Mouse (Mus musculus): ENCODE data around the gene Atxn1. TPM values are rescaled to one million over a fixed set of nuclear protein-coding genes. Genes with fewer than 3 reads are reported as not detected.
A peak's percentile ranks its signal among the peaks of the same experiment; 100 is the strongest.

Gene Atxn1
- polyA plus RNA-seq, 1 experiment from 2014 or later = 7.4 TPM

GRCm38 (mm10) chr13:45694921-45695437 lies 269.8 kb downstream of the Atxn1 start:
- H3K9ac ChIP-seq (ENCODE audit: low read length) = no peak overlapping the region
- no peak overlapping the region for H3K4me2 ChIP-seq (ENCODE audit: low read length)
- peaks cover 30 to 50% of the 10 kb centered on the region in 2 experiments for H3K4me1 ChIP-seq (ENCODE audit: control insufficient read depth in 2 of 2, insufficient read depth in 2 of 2, low read length in 2 of 2)
- no peak overlapping the region for H3K4me3 ChIP-seq (ENCODE audit: control insufficient read depth in 1 of 2, insufficient read depth in 1 of 2, low read depth in 1 of 2, low read length in 2 of 2)
- H3K27me3 ChIP-seq (ENCODE audit: control insufficient read depth, insufficient read depth, low read length) = no peaks in the 10 kb centered on the region
- no peaks in the 10 kb centered on the region for H3K36me3 ChIP-seq (ENCODE audit: control insufficient read depth, insufficient read depth, low read length)
- H3K27ac ChIP-seq (replicated peaks in 1 of 2; ENCODE audit: control insufficient read depth in 1 of 2, insufficient read depth in 1 of 2, low read depth in 2 of 2, low read length in 2 of 2) = peak overlapping the region in 1 of 2 experiments; percentile 24; a peak in 1 of 4 replicates
- WGBS = 31% methylated on average over 12 of the region's 12 CpGs
- no peaks in the 10 kb centered on the region for H3K9me3 ChIP-seq (ENCODE audit: control insufficient read depth, low read length)
- ATAC-seq (ENCODE audit: insufficient number of reproducible peaks, insufficient read depth, low FRiP score, low read depth) = no peak

- ATAC-seq (ENCODE audit: insufficient number of reproducible peaks, insufficient read depth, low FRiP score, low read depth) = no peak
- H3K9me3 ChIP-seq (ENCODE audit: control insufficient read depth, low read length) = no peaks in the 10 kb centered on the region
- H3K4me2 ChIP-seq (ENCODE audit: low read length) = no peak overlapping the region
- H3K36me3 ChIP-seq (ENCODE audit: control insufficient read depth, insufficient read depth, low read length) = no peaks in the 10 kb centered on the region
- peaks cover 30 to 49% of the 10 kb centered on the region in 2 experiments for H3K4me1 ChIP-seq (ENCODE audit: control insufficient read depth in 2 of 2, insufficient read depth in 2 of 2, low read length in 2 of 2)
- WGBS = 72% methylated on average over 9 of the region's 9 CpGs
- peak overlapping the region in 1 of 2 experiments; percentile 51; a peak in 1 of 4 replicates for H3K27ac ChIP-seq (replicated peaks in 1 of 2; ENCODE audit: control insufficient read depth in 1 of 2, insufficient read depth in 1 of 2, low read depth in 2 of 2, low read length in 2 of 2)
- no peaks in the 10 kb centered on the region for H3K27me3 ChIP-seq (ENCODE audit: control insufficient read depth, insufficient read depth, low read length)
- no peak overlapping the region for H3K9ac ChIP-seq (ENCODE audit: low read length)
- no peak overlapping the region for H3K4me3 ChIP-seq (ENCODE audit: control insufficient read depth in 1 of 2, insufficient read depth in 1 of 2, low read depth in 1 of 2, low read length in 2 of 2)
Measured at GRCm38 (mm10) chr13:45693953-45694352, 270.9 kb downstream of the Atxn1 start.

GRCm38 (mm10) chr13:45693534-45693933 lies 271.3 kb downstream of the Atxn1 start:
- H3K4me2 ChIP-seq (ENCODE audit: low read length) = no peak overlapping the region
- H3K36me3 ChIP-seq (ENCODE audit: control insufficient read depth, insufficient read depth, low read length) = no peaks in the 10 kb centered on the region
- H3K9ac ChIP-seq (ENCODE audit: low read length) = no peak overlapping the region
- peaks cover 26 to 45% of the 10 kb centered on the region in 2 experiments for H3K4me1 ChIP-seq (ENCODE audit: control insufficient read depth in 2 of 2, insufficient read depth in 2 of 2, low read length in 2 of 2)
- no peak overlapping the region for H3K4me3 ChIP-seq (ENCODE audit: control insufficient read depth in 1 of 2, insufficient read depth in 1 of 2, low read depth in 1 of 2, low read length in 2 of 2)
- no peak for ATAC-seq (ENCODE audit: insufficient number of reproducible peaks, insufficient read depth, low FRiP score, low read depth)
- H3K27me3 ChIP-seq (ENCODE audit: control insufficient read depth, insufficient read depth, low read length) = no peaks in the 10 kb centered on the region
- H3K9me3 ChIP-seq (ENCODE audit: control insufficient read depth, low read length) = no peaks in the 10 kb centered on the region
- 38% methylated on average over 11 of the region's 11 CpGs for WGBS
- H3K27ac ChIP-seq (replicated peaks in 1 of 2; ENCODE audit: control insufficient read depth in 1 of 2, insufficient read depth in 1 of 2, low read depth in 2 of 2, low read length in 2 of 2) = peak overlapping the region in 1 of 2 experiments; percentile 51; a peak in 2 of 4 replicates

- no peaks in the 10 kb centered on the region for H3K27me3 ChIP-seq (ENCODE audit: control insufficient read depth, insufficient read depth, low read length)
- H3K27ac ChIP-seq (replicated peaks in 1 of 2; ENCODE audit: control insufficient read depth in 1 of 2, insufficient read depth in 1 of 2, low read depth in 2 of 2, low read length in 2 of 2) = peak overlapping the region in 1 of 2 experiments; percentile 51; a peak in 3 of 4 replicates
- no peak overlapping the region for H3K4me3 ChIP-seq (ENCODE audit: control insufficient read depth in 1 of 2, insufficient read depth in 1 of 2, low read depth in 1 of 2, low read length in 2 of 2)
- no peak for ATAC-seq (ENCODE audit: insufficient number of reproducible peaks, insufficient read depth, low FRiP score, low read depth)
- no peak overlapping the region for H3K4me2 ChIP-seq (ENCODE audit: low read length)
- peaks cover 24 to 41% of the 10 kb centered on the region in 2 experiments for H3K4me1 ChIP-seq (ENCODE audit: control insufficient read depth in 2 of 2, insufficient read depth in 2 of 2, low read length in 2 of 2)
- 0 out of 2 replicates have a peak overlapping the region, but pooled peaks have one; percentile 27 for H3K9ac ChIP-seq (ENCODE audit: low read length)
- H3K9me3 ChIP-seq (ENCODE audit: control insufficient read depth, low read length) = no peaks in the 10 kb centered on the region
- no peaks in the 10 kb centered on the region for H3K36me3 ChIP-seq (ENCODE audit: control insufficient read depth, insufficient read depth, low read length)
- WGBS = 49% methylated on average over 4 of the region's 4 CpGs
Measured at GRCm38 (mm10) chr13:45693126-45693525, 271.7 kb downstream of the Atxn1 start.

- ATAC-seq (ENCODE audit: insufficient number of reproducible peaks, insufficient read depth, low FRiP score, low read depth) = no peak
- H3K9ac ChIP-seq (ENCODE audit: low read length) = 0 out of 2 replicates have a peak overlapping the region, but pooled peaks have one; percentile 27
- H3K4me2 ChIP-seq (ENCODE audit: low read length) = no peak overlapping the region
- whole genome bisulfite sequencing = 15% methylated on average over 9 of the region's 9 CpGs
- H3K4me1 ChIP-seq (ENCODE audit: control insufficient read depth in 2 of 2, insufficient read depth in 2 of 2, low read length in 2 of 2) = peaks cover 24 to 41% of the 10 kb centered on the region in 2 experiments
- no peaks in the 10 kb centered on the region for H3K9me3 ChIP-seq (ENCODE audit: control insufficient read depth, low read length)
- peak overlapping the region; percentile 30 to 51; a peak in 2 of 4 replicates for H3K27ac ChIP-seq (replicated peaks in 1 of 2; ENCODE audit: control insufficient read depth in 1 of 2, insufficient read depth in 1 of 2, low read depth in 2 of 2, low read length in 2 of 2)
- no peaks in the 10 kb centered on the region for H3K27me3 ChIP-seq (ENCODE audit: control insufficient read depth, insufficient read depth, low read length)
- no peak overlapping the region for H3K4me3 ChIP-seq (ENCODE audit: control insufficient read depth in 1 of 2, insufficient read depth in 1 of 2, low read depth in 1 of 2, low read length in 2 of 2)
- H3K36me3 ChIP-seq (ENCODE audit: control insufficient read depth, insufficient read depth, low read length) = no peaks in the 10 kb centered on the region; the same call in 1 of the 2 replicates
Measured at GRCm38 (mm10) chr13:45692440-45692839, 272.4 kb downstream of the Atxn1 start.

GRCm38 (mm10) chr13:45690426-45690825 lies 274.4 kb downstream of the Atxn1 start:
- no peaks in the 10 kb centered on the region for H3K9me3 ChIP-seq (ENCODE audit: control insufficient read depth, low read length)
- no peak overlapping the region for H3K9ac ChIP-seq (ENCODE audit: low read length)
- no peak overlapping the region for H3K4me2 ChIP-seq (ENCODE audit: low read length)
- WGBS = 79% methylated on average over 1 of the region's 1 CpGs
- no peak for ATAC-seq (ENCODE audit: insufficient number of reproducible peaks, insufficient read depth, low FRiP score, low read depth)
- no peak overlapping the region for H3K27ac ChIP-seq (replicated peaks in 1 of 2; ENCODE audit: control insufficient read depth in 1 of 2, insufficient read depth in 1 of 2, low read depth in 2 of 2, low read length in 2 of 2)
- no peak overlapping the region for H3K4me3 ChIP-seq (ENCODE audit: control insufficient read depth in 1 of 2, insufficient read depth in 1 of 2, low read depth in 1 of 2, low read length in 2 of 2)
- no peaks in the 10 kb centered on the region for H3K27me3 ChIP-seq (ENCODE audit: control insufficient read depth, insufficient read depth, low read length)
- peaks cover 28 to 52% of the 10 kb centered on the region in 2 experiments for H3K4me1 ChIP-seq (ENCODE audit: control insufficient read depth in 2 of 2, insufficient read depth in 2 of 2, low read length in 2 of 2)
- no peaks in the 10 kb centered on the region; the same call in 1 of the 2 replicates for H3K36me3 ChIP-seq (ENCODE audit: control insufficient read depth, insufficient read depth, low read length)

- H3K9me3 ChIP-seq (ENCODE audit: control insufficient read depth, low read length) = no peaks in the 10 kb centered on the region
- no peak overlapping the region for H3K4me2 ChIP-seq (ENCODE audit: low read length)
- H3K9ac ChIP-seq (ENCODE audit: low read length) = no peak overlapping the region
- H3K4me1 ChIP-seq (ENCODE audit: control insufficient read depth in 2 of 2, insufficient read depth in 2 of 2, low read length in 2 of 2) = peaks cover 29 to 50% of the 10 kb centered on the region in 2 experiments
- no peaks in the 10 kb centered on the region for H3K27me3 ChIP-seq (ENCODE audit: control insufficient read depth, insufficient read depth, low read length)
- no peak for ATAC-seq (ENCODE audit: insufficient number of reproducible peaks, insufficient read depth, low FRiP score, low read depth)
- no peak overlapping the region for H3K27ac ChIP-seq (replicated peaks in 1 of 2; ENCODE audit: control insufficient read depth in 1 of 2, insufficient read depth in 1 of 2, low read depth in 2 of 2, low read length in 2 of 2)
- no peaks in the 10 kb centered on the region; the same call in 1 of the 2 replicates for H3K36me3 ChIP-seq (ENCODE audit: control insufficient read depth, insufficient read depth, low read length)
- 74% methylated on average over 2 of the region's 2 CpGs for WGBS
- no peak overlapping the region for H3K4me3 ChIP-seq (ENCODE audit: control insufficient read depth in 1 of 2, insufficient read depth in 1 of 2, low read depth in 1 of 2, low read length in 2 of 2)
Measured at GRCm38 (mm10) chr13:45688864-45689263, 275.9 kb downstream of the Atxn1 start.

GRCm38 (mm10) chr13:45687581-45687980 lies 277.2 kb downstream of the Atxn1 start:
- Histone ChIP-seq H3K36me3 (ENCODE audit: control insufficient read depth, insufficient read depth, low read length) (no peaks in the 10 kb centered on the region; the same call in 1 of the 2 replicates), H3K4me2 (ENCODE audit: low read length) (no peak overlapping the region), H3K27ac (replicated peaks in 1 of 2; ENCODE audit: control insufficient read depth in 1 of 2, insufficient read depth in 1 of 2, low read depth in 2 of 2, low read length in 2 of 2) (no peak overlapping the region), H3K4me1 (ENCODE audit: control insufficient read depth in 2 of 2, insufficient read depth in 2 of 2, low read length in 2 of 2) (peaks cover 20 to 37% of the 10 kb centered on the region in 2 experiments), H3K27me3 (ENCODE audit: control insufficient read depth, insufficient read depth, low read length) (no peaks in the 10 kb centered on the region), H3K9ac (ENCODE audit: low read length) (no peak overlapping the region), H3K4me3 (ENCODE audit: control insufficient read depth in 1 of 2, insufficient read depth in 1 of 2, low read depth in 1 of 2, low read length in 2 of 2) (no peak overlapping the region), H3K9me3 (ENCODE audit: control insufficient read depth, low read length) (no peaks in the 10 kb centered on the region)
- WGBS = 89% methylated on average over 8 of the region's 8 CpGs
- no peak for ATAC-seq (ENCODE audit: insufficient number of reproducible peaks, insufficient read depth, low FRiP score, low read depth)
